Comparison of ENCODE assay signal across 25 mouse cellular contexts in genomic region chr5:52238877-52239276, GRCm38 (mm10).
"Had no signal": no experiment of that assay in that cellular context is flagged by ENCODE, and none has a peak within 500 bp of the region (broad histone marks: within the 10 kb centered on the region; RNA-seq: fewer than 3 reads in every experiment).

No protein-coding gene starts in this region.

- H3K9ac ChIP-seq: heart, embryonic 12.5 days; hindbrain, embryonic 13.5 days; hindbrain, embryonic 15.5 days; kidney, embryonic 15.5 days; limb, embryonic 13.5 days; limb, embryonic 15.5 days; liver, embryonic 12.5 days; liver, embryonic 14.5 days had no signal

- H3K27me3 ChIP-seq: heart, embryonic 12.5 days; hindbrain, embryonic 13.5 days; hindbrain, embryonic 15.5 days; kidney, embryonic 15.5 days; limb, embryonic 13.5 days; limb, embryonic 15.5 days; liver, embryonic 12.5 days had no signal

- H3K4me3 ChIP-seq: gastrocnemius, adult 2 months; heart, embryonic 10.5 days; heart, embryonic 12.5 days; hindbrain, embryonic 13.5 days; hindbrain, embryonic 15.5 days; kidney, embryonic 15.5 days; limb, embryonic 13.5 days; limb, embryonic 15.5 days; liver, embryonic 12.5 days had no signal

- ATAC-seq: hindbrain, postnatal 0 days; intestine, embryonic 16.5 days; liver, embryonic 12.5 days had no signal

- H3K4me1 ChIP-seq: hindbrain, embryonic 13.5 days; hindbrain, embryonic 15.5 days; liver, embryonic 12.5 days had no signal

- H3K27ac ChIP-seq: gastrocnemius, adult 2 months; heart, embryonic 10.5 days; hindbrain, embryonic 13.5 days; hindbrain, embryonic 15.5 days; hindbrain, postnatal 0 days; kidney, embryonic 15.5 days; kidney, postnatal 0 days; limb, embryonic 13.5 days; limb, embryonic 15.5 days; liver, embryonic 12.5 days; liver, embryonic 14.5 days had no signal

- DNase-seq: gastrocnemius, adult 2 months; gastrocnemius, postnatal 10 days; gastrocnemius, postnatal 25 days; heart, adult 18-20 months; heart, postnatal 14 days; heart, postnatal 36 days; kidney, adult 18-20 months; kidney, adult 8-10 months; kidney, postnatal 14 days; kidney, postnatal 36 days; layer of hippocampus, adult 9-11 months; layer of hippocampus, postnatal 36 days; left cerebral cortex, postnatal 4 days had no signal

- H3K9me3 ChIP-seq: heart, embryonic 10.5 days; hindbrain, embryonic 13.5 days; hindbrain, embryonic 15.5 days; limb, embryonic 15.5 days; liver, embryonic 12.5 days had no signal

- H3K36me3 ChIP-seq: heart, embryonic 10.5 days; heart, embryonic 12.5 days; hindbrain, embryonic 13.5 days; hindbrain, embryonic 15.5 days; kidney, embryonic 15.5 days; limb, embryonic 13.5 days; limb, embryonic 15.5 days; liver, embryonic 12.5 days had no signal
